Mouse (Mus musculus) heart, adult 2 months (tissue): ENCODE results near the gene Syngr1.

ENCODE experiments used
- CTCF ChIP-seq: fragments of 200-600 bp; IDR thresholded peaks from 2 replicates; pipeline ENCODE4 v1.8.1; 2022; ENCODE audit warnings: antibody characterized with exemption, mild to moderate bottlenecking, moderate library complexity
- EP300 ChIP-seq: fragments of 200-500 bp; IDR thresholded peaks from 2 replicates; pipeline ENCODE4 v1.6.1; 2011; ENCODE audit warnings: low read depth, low read length, control low read depth; ENCODE audit not compliant: insufficient read depth

- TF ChIP-seq CTCF, result no peak
- no peak for TF ChIP-seq EP300
These were observed 10.4 kb downstream of the Syngr1 start for GRCm38 (mm10) chr15:80101503-80101902.
